Mouse (Mus musculus): ENCODE measurements around the gene Gm5565. TPM values are rescaled to one million over a fixed set of nuclear protein-coding genes. Genes with fewer than 3 reads are reported as not detected.

The Gm5565 gene
- polyA plus RNA-seq, 1 experiment: not detected

- 82% methylated on average over 3 of the region's 3 CpGs for WGBS
- Histone ChIP-seq H3K36me3 (ENCODE audit: control insufficient read depth, insufficient read depth, low read length) (no peaks in the 10 kb centered on the region), H3K27me3 (ENCODE audit: control insufficient read depth, insufficient read depth, low read length) (no peaks in the 10 kb centered on the region), H3K4me3 (ENCODE audit: low read depth, low read length) (no peak overlapping the region), H3K27ac (ENCODE audit: insufficient read depth, low read depth, low read length) (no peak overlapping the region), H3K4me1 (ENCODE audit: control insufficient read depth, insufficient read depth, insufficient read length, low read length) (no peaks in the 10 kb centered on the region)
- TF ChIP-seq POLR2A (IDR thresholded peaks at IDR 0.05; ENCODE audit: low read depth, low read length) (no peak), CTCF (IDR thresholded peaks at IDR 0.05; ENCODE audit: extremely low read depth, insufficient read length, insufficient replicate concordance, low read depth, low read length) (no peak)
Measured at GRCm38 (mm10) chr5:146150454-146150853, 9.9 kb downstream of the Gm5565 start.

- Histone ChIP-seq H3K4me1 (ENCODE audit: control insufficient read depth, insufficient read depth, insufficient read length, low read length) (no peaks in the 10 kb centered on the region), H3K27ac (ENCODE audit: insufficient read depth, low read depth, low read length) (no peak overlapping the region), H3K4me3 (ENCODE audit: low read depth, low read length) (no peak overlapping the region), H3K27me3 (ENCODE audit: control insufficient read depth, insufficient read depth, low read length) (no peaks in the 10 kb centered on the region), H3K36me3 (ENCODE audit: control insufficient read depth, insufficient read depth, low read length) (no peaks in the 10 kb centered on the region)
- WGBS: 58% methylated on average over 2 of the region's 2 CpGs
- TF ChIP-seq POLR2A (IDR thresholded peaks at IDR 0.05; ENCODE audit: low read depth, low read length) (no peak), CTCF (IDR thresholded peaks at IDR 0.05; ENCODE audit: extremely low read depth, insufficient read length, insufficient replicate concordance, low read depth, low read length) (peak; percentile 15; the same call in 1 of the 2 replicates)
Measured at GRCm38 (mm10) chr5:146147903-146148302, 12.4 kb downstream of the Gm5565 start.

Other genes with a start within 250 kb of the Gm5565 start
- gene Cyp3a25, start 150.9 kb downstream of the Gm5565 start, polyA plus RNA-seq (2012; rRNA removed): 5.2 and 8.3 TPM in 2 replicates
- gene Cyp3a59, start 81.3 kb downstream of the Gm5565 start, polyA plus RNA-seq (2012; rRNA removed): 0.06 and 0.08 TPM in 2 replicates
- not detected in 2 replicates for gene Gm6309, start 10.2 kb upstream of the Gm5565 start, polyA plus RNA-seq (2012; rRNA removed)
- 0.14 and 0.33 TPM in 2 replicates for gene 1700001J03Rik, start 24.8 kb upstream of the Gm5565 start, polyA plus RNA-seq (2012; rRNA removed)
- 6.1 and 12.9 TPM in 2 replicates for gene Rnf6, start 61.0 kb upstream of the Gm5565 start, polyA plus RNA-seq (2012; rRNA removed)
- gene Cdk8, start 70.7 kb upstream of the Gm5565 start, polyA plus RNA-seq (2012; rRNA removed): 19.8 and 31.7 TPM in 2 replicates
- gene Wasf3, start 224.4 kb upstream of the Gm5565 start, polyA plus RNA-seq (2012; rRNA removed): 0.86 and 1.1 TPM in 2 replicates

All from small intestine, adult 2 months (tissue).